In the genomic region with DNA sequence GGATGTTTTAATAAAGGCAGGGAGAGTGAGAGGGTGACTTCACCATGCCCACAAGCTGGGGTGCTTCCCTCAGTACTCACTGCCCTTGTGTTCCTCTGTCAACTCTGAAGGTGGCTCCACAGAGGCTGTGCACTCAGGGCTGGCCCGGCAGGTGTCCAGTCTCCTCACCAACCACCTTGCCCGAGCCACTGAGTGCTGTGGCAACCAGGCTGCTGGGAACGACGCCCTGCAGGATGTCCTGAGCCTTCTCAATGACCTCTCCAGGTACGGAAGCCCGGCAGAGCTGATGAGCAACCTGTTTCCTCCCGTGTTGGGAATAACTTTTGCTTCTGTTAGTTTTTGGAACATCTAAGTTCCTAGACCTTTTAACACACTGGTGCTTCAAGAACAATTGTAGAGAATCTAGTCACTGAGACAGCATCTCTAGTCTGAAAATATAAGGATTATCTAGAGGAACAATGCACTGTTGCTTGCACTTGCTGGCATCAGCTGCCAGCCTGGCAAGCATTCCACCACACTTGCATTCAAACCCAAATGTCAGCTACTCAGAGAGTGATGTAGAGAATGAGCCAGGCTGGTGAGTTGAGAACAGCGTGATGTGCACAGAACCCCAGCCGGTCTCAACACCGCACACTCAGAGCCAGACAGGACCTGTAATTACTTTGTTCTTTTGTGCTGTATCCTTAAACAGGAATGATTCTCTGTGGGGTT, we compare ENCODE assay signal across 21 mouse cellular contexts.
DNase-seq lines count a peak whose midpoint lies in the region; ATAC-seq and TF ChIP-seq lines count a peak whose summit lies in the region.
"Had no signal": no experiment of that assay in that cellular context is flagged by ENCODE, and none has a peak within 500 bp of the region (broad histone marks: within the 10 kb centered on the region; RNA-seq: fewer than 3 reads in every experiment).

No protein-coding gene starts in this region.

- H3K4me3 ChIP-seq in forebrain, postnatal 0 days (ENCODE audit: low read depth, low read length), result no peak overlapping the region
- no peak overlapping the region for H3K4me3 ChIP-seq in forebrain, embryonic 15.5 days
- H3K4me3 ChIP-seq in hindbrain, embryonic 10.5 days, result no peak overlapping the region
- H3K4me3 ChIP-seq in midbrain, embryonic 16.5 days (ENCODE audit: low read depth, low read length), result no peak overlapping the region
- H3K4me3 ChIP-seq: heart, embryonic 13.5 days; liver, embryonic 13.5 days; lung, embryonic 15.5 days; midbrain, embryonic 12.5 days; myocyte had no signal

- WGBS in forebrain, postnatal 0 days, result 83% methylated on average over 10 of the region's 10 CpGs
- WGBS in forebrain, embryonic 15.5 days, result 85% methylated on average over 10 of the region's 10 CpGs
- 91% methylated on average over 10 of the region's 10 CpGs for WGBS in hindbrain, embryonic 10.5 days
- 90% methylated on average over 10 of the region's 10 CpGs for WGBS in midbrain, embryonic 16.5 days

- peaks cover 95% of the 10 kb centered on the region for H3K36me3 ChIP-seq in forebrain, postnatal 0 days (ENCODE audit: insufficient read depth)
- peaks cover 97% of the 10 kb centered on the region for H3K36me3 ChIP-seq in forebrain, embryonic 15.5 days
- H3K36me3 ChIP-seq in hindbrain, embryonic 10.5 days, result peaks cover 100% of the 10 kb centered on the region
- peaks cover 64% of the 10 kb centered on the region for H3K36me3 ChIP-seq in midbrain, embryonic 16.5 days (ENCODE audit: control insufficient read depth, insufficient read depth, low read length)

- ATAC-seq in forebrain, postnatal 0 days, result peak; percentile 36; the same call in 1 of the 2 replicates
- no peak for ATAC-seq in forebrain, embryonic 15.5 days (replicated peaks)
- no peak for ATAC-seq in midbrain, embryonic 16.5 days
- ATAC-seq: hindbrain, postnatal 0 days had no signal

- no peak overlapping the region for H3K27ac ChIP-seq in forebrain, postnatal 0 days (ENCODE audit: low read depth, low read length)
- no peak overlapping the region for H3K27ac ChIP-seq in forebrain, embryonic 15.5 days (replicated peaks)
- no peak overlapping the region for H3K27ac ChIP-seq in hindbrain, embryonic 10.5 days
- H3K27ac ChIP-seq in midbrain, embryonic 16.5 days (ENCODE audit: low read length), result no peak overlapping the region
- H3K27ac ChIP-seq: heart, embryonic 13.5 days; hindbrain, postnatal 0 days; liver, embryonic 13.5 days; lung, embryonic 15.5 days; midbrain, embryonic 12.5 days; stomach, postnatal 0 days had no signal

- no peak overlapping the region for H3K4me2 ChIP-seq in forebrain, postnatal 0 days (ENCODE audit: low read depth)
- no peak overlapping the region for H3K4me2 ChIP-seq in forebrain, embryonic 15.5 days (replicated peaks)
- H3K4me2 ChIP-seq in midbrain, embryonic 16.5 days (ENCODE audit: low read length), result no peak overlapping the region
- H3K4me2 ChIP-seq: heart, embryonic 13.5 days; liver, embryonic 13.5 days; lung, embryonic 15.5 days; midbrain, embryonic 12.5 days had no signal

- no peaks in the 10 kb centered on the region for H3K27me3 ChIP-seq in forebrain, postnatal 0 days (ENCODE audit: insufficient read depth, low read length)
- H3K27me3 ChIP-seq in forebrain, embryonic 15.5 days, result no peaks in the 10 kb centered on the region
- no peaks in the 10 kb centered on the region for H3K27me3 ChIP-seq in hindbrain, embryonic 10.5 days (ENCODE audit: insufficient read depth, poor library complexity, severe bottlenecking)
- H3K27me3 ChIP-seq in midbrain, embryonic 16.5 days (ENCODE audit: control insufficient read depth, insufficient read depth, low read depth, low read length), result no peaks in the 10 kb centered on the region
- H3K27me3 ChIP-seq: heart, embryonic 13.5 days; liver, embryonic 13.5 days; lung, embryonic 15.5 days; midbrain, embryonic 12.5 days had no signal

- no peaks in the 10 kb centered on the region for H3K9me3 ChIP-seq in forebrain, postnatal 0 days (ENCODE audit: low read length)
- H3K9me3 ChIP-seq in forebrain, embryonic 15.5 days, result no peaks in the 10 kb centered on the region
- no peaks in the 10 kb centered on the region for H3K9me3 ChIP-seq in hindbrain, embryonic 10.5 days
- no peaks in the 10 kb centered on the region for H3K9me3 ChIP-seq in midbrain, embryonic 16.5 days (replicated peaks; ENCODE audit: control insufficient read depth, low read length, poor library complexity, severe bottlenecking)
- H3K9me3 ChIP-seq: heart, embryonic 13.5 days; liver, embryonic 13.5 days; lung, embryonic 15.5 days; midbrain, embryonic 12.5 days had no signal

- TF ChIP-seq CTCF in forebrain, postnatal 0 days (IDR thresholded peaks at IDR 0.05; ENCODE audit: low read depth), result no peak

- no peaks in the 10 kb centered on the region for H3K4me1 ChIP-seq in forebrain, postnatal 0 days (ENCODE audit: insufficient read depth)
- H3K4me1 ChIP-seq in forebrain, embryonic 15.5 days, result no peaks in the 10 kb centered on the region
- no peaks in the 10 kb centered on the region for H3K4me1 ChIP-seq in hindbrain, embryonic 10.5 days (replicated peaks)
- H3K4me1 ChIP-seq in midbrain, embryonic 16.5 days (ENCODE audit: control insufficient read depth, insufficient read depth, low read length), result no peaks in the 10 kb centered on the region
- H3K4me1 ChIP-seq: heart, embryonic 13.5 days; liver, embryonic 13.5 days; lung, embryonic 15.5 days; midbrain, embryonic 12.5 days had no signal

- H3K9ac ChIP-seq in forebrain, postnatal 0 days, result no peak overlapping the region
- H3K9ac ChIP-seq in forebrain, embryonic 15.5 days (replicated peaks), result no peak overlapping the region
- no peak overlapping the region for H3K9ac ChIP-seq in midbrain, embryonic 16.5 days (ENCODE audit: low read depth, low read length)
- H3K9ac ChIP-seq: heart, embryonic 13.5 days; liver, embryonic 13.5 days; lung, embryonic 15.5 days; midbrain, embryonic 12.5 days had no signal

- peak; percentile 16 for DNase-seq in forebrain, postnatal 0 days
- peak; percentile 88 for DNase-seq in brain, adult 2 months (ENCODE audit: low read depth, low spot score)
- peak; percentile 63 for DNase-seq in cerebellum, adult 9-10 months
- DNase-seq in layer of hippocampus, adult 9-10 months (ENCODE audit: low spot score), result peak; percentile 55
- DNase-seq in hindbrain, embryonic 10.5 days (ENCODE audit: low spot score), result no peak
- no peak for DNase-seq in lung, postnatal 4 days
- DNase-seq: adrenal gland, postnatal 25 days; heart, adult 11 months; heart, postnatal 36 days; kidney, adult 2 months; kidney, postnatal 25 days; liver, embryonic 13.5 days; thymus, postnatal 14 days had no signal

Comparison
In these comparisons a context has a peak if more than half of its experiments do, and no peak if none do; other contexts are left out.
1. DNase-seq: peak in forebrain, postnatal 0 days (single experiment), brain, adult 2 months (single experiment), cerebellum, adult 9-10 months (single experiment) and layer of hippocampus, adult 9-10 months (single experiment); none in hindbrain, embryonic 10.5 days (single experiment) and lung, postnatal 4 days (0 of 2).